Mouse (Mus musculus): ENCODE measurements around the gene Clcnka. TPM values are rescaled to one million over a fixed set of nuclear protein-coding genes. Genes with fewer than 3 reads are reported as not detected.
A peak's percentile ranks its signal among the peaks of the same experiment; 100 is the strongest.

Gene Clcnka
- polyA plus RNA-seq, 1 experiment from 2014 or later = 0.27 TPM

DNA sequence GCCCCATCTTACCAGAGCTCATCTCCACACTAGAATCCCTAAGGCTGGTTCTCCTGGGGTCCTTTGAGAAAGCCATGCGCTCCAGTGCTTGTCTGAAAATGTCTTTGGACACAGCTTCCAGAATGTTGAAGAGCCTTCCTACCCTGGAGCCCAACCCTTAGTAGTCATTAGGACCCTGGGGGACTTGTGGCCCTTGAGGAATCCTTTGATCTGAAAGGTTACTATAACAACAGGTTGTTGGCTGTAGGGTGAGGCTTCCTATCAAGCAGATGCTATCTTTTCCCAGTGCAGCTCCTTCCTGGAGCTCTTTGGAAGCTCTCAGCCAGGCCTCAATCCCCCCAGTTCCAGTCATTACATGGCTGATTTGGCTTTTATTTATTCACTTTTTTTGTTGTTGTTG is 37.5 kb upstream of the Clcnka start, which contains the start of gene Srarp:
TSS of gene Srarp (minus strand) at position 132 of the 400 bp plus-strand sequence.
- Histone ChIP-seq H3K27ac (replicated peaks; ENCODE audit: low read depth, low read length) (no peak within 1 kb of the TSS), H3K27me3 (ENCODE audit: control insufficient read depth, insufficient read depth, low read length) (no peaks in the 10 kb centered on the region), H3K4me1 (ENCODE audit: control insufficient read depth, insufficient read depth, low read length) (no peaks in the 10 kb centered on the region), H3K36me3 (replicated peaks; ENCODE audit: control insufficient read depth, insufficient read depth, low read depth, low read length) (no peaks in the 10 kb centered on the region), H3K4me3 (ENCODE audit: low read depth, low read length) (no peak within 1 kb of the TSS), H3K4me2 (ENCODE audit: low read depth, low read length) (no peak within 1 kb of the TSS), H3K9me3 (replicated peaks; ENCODE audit: control insufficient read depth, low read length) (no peaks in the 10 kb centered on the region), H3K9ac (replicated peaks; ENCODE audit: low read length) (no peak within 1 kb of the TSS)
- 85% methylated on average over 1 of the region's 1 CpGs for WGBS
- ATAC-seq (replicated peaks; ENCODE audit: insufficient number of reproducible peaks, low FRiP score, low TSS enrichment, low read depth) (no peak), DNase-seq (ENCODE audit: low spot score) (no peak)

GRCm38 (mm10) chr4:141433191-141433590 is 34.7 kb upstream of the Clcnka start:
- no peak overlapping the region for H3K4me2 ChIP-seq (ENCODE audit: low read depth, low read length)
- no peak overlapping the region for H3K27ac ChIP-seq (replicated peaks; ENCODE audit: low read depth, low read length)
- no peak for DNase-seq (ENCODE audit: low spot score)
- WGBS = 85% methylated on average over 18 of the region's 18 CpGs
- no peaks in the 10 kb centered on the region for H3K9me3 ChIP-seq (replicated peaks; ENCODE audit: control insufficient read depth, low read length)
- no peaks in the 10 kb centered on the region for H3K27me3 ChIP-seq (ENCODE audit: control insufficient read depth, insufficient read depth, low read length)
- no peaks in the 10 kb centered on the region for H3K4me1 ChIP-seq (ENCODE audit: control insufficient read depth, insufficient read depth, low read length)
- no peaks in the 10 kb centered on the region for H3K36me3 ChIP-seq (replicated peaks; ENCODE audit: control insufficient read depth, insufficient read depth, low read depth, low read length)
- ATAC-seq (replicated peaks; ENCODE audit: insufficient number of reproducible peaks, low FRiP score, low TSS enrichment, low read depth) = no peak
- H3K4me3 ChIP-seq (ENCODE audit: low read depth, low read length) = no peak overlapping the region
- H3K9ac ChIP-seq (replicated peaks; ENCODE audit: low read length) = no peak overlapping the region

DNA sequence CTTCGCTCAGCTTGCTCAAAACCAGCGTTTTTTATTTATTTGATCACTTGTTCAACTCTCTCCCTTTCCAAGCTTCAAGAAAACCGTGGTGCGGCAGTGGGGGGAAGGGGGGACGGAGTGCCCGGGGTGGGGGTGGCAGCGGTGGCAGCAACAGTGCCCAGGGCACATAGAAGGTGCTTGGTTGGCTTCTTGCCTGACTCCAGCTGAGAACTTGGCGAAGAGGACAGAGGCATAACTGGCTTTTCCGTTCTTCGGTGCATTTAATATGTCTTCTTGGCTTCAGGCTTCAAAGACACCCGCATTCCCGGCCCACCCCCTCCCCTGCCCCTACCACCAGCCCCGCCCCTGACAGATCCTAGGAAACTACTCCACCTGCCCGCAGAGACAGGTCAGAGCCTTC is 34.1 kb upstream of the Clcnka start:
- no peak overlapping the region for H3K4me2 ChIP-seq (ENCODE audit: low read depth, low read length)
- H3K27ac ChIP-seq (replicated peaks; ENCODE audit: low read depth, low read length) = no peak overlapping the region
- H3K36me3 ChIP-seq (replicated peaks; ENCODE audit: control insufficient read depth, insufficient read depth, low read depth, low read length) = no peaks in the 10 kb centered on the region
- H3K4me3 ChIP-seq (ENCODE audit: low read depth, low read length) = no peak overlapping the region
- H3K4me1 ChIP-seq (ENCODE audit: control insufficient read depth, insufficient read depth, low read length) = no peaks in the 10 kb centered on the region
- H3K9ac ChIP-seq (replicated peaks; ENCODE audit: low read length) = no peak overlapping the region
- 68% methylated on average over 14 of the region's 14 CpGs for WGBS
- DNase-seq (ENCODE audit: low spot score) (no peak), ATAC-seq (replicated peaks; ENCODE audit: insufficient number of reproducible peaks, low FRiP score, low TSS enrichment, low read depth) (no peak)
- no peaks in the 10 kb centered on the region for H3K9me3 ChIP-seq (replicated peaks; ENCODE audit: control insufficient read depth, low read length)
- H3K27me3 ChIP-seq (ENCODE audit: control insufficient read depth, insufficient read depth, low read length) = no peaks in the 10 kb centered on the region

- Histone ChIP-seq H3K9ac (replicated peaks; ENCODE audit: low read length) (no peak overlapping the region), H3K4me1 (ENCODE audit: control insufficient read depth, insufficient read depth, low read length) (0 out of 2 replicates have a peak, but pooled peaks cover under 1% of the 10 kb centered on the region), H3K27ac (replicated peaks; ENCODE audit: low read depth, low read length) (no peak overlapping the region), H3K4me3 (ENCODE audit: low read depth, low read length) (no peak overlapping the region), H3K36me3 (replicated peaks; ENCODE audit: control insufficient read depth, insufficient read depth, low read depth, low read length) (no peaks in the 10 kb centered on the region), H3K4me2 (ENCODE audit: low read depth, low read length) (no peak overlapping the region), H3K9me3 (replicated peaks; ENCODE audit: control insufficient read depth, low read length) (no peaks in the 10 kb centered on the region), H3K27me3 (ENCODE audit: control insufficient read depth, insufficient read depth, low read length) (no peaks in the 10 kb centered on the region)
- ATAC-seq (replicated peaks; ENCODE audit: insufficient number of reproducible peaks, low FRiP score, low TSS enrichment, low read depth) (no peak), DNase-seq (ENCODE audit: low spot score) (peak; percentile 68)
- 40% methylated on average over 9 of the region's 9 CpGs for WGBS
These were observed 32.5 kb upstream of the Clcnka start for GRCm38 (mm10) chr4:141430997-141431396.

GRCm38 (mm10) chr4:141429847-141430246 is 31.3 kb upstream of the Clcnka start:
- H3K4me1 ChIP-seq (ENCODE audit: control insufficient read depth, insufficient read depth, low read length) = peaks cover 2% of the 10 kb centered on the region; the same call in 1 of the 2 replicates
- H3K27me3 ChIP-seq (ENCODE audit: control insufficient read depth, insufficient read depth, low read length) = peaks cover 3% of the 10 kb centered on the region; the same call in 1 of the 2 replicates
- H3K27ac ChIP-seq (replicated peaks; ENCODE audit: low read depth, low read length) = no peak overlapping the region
- H3K9ac ChIP-seq (replicated peaks; ENCODE audit: low read length) = no peak overlapping the region
- no peak overlapping the region for H3K4me2 ChIP-seq (ENCODE audit: low read depth, low read length)
- no peak for ATAC-seq (replicated peaks; ENCODE audit: insufficient number of reproducible peaks, low FRiP score, low TSS enrichment, low read depth)
- WGBS = 51% methylated on average over 9 of the region's 9 CpGs
- no peaks in the 10 kb centered on the region for H3K9me3 ChIP-seq (replicated peaks; ENCODE audit: control insufficient read depth, low read length)
- peak; percentile 40 for DNase-seq (ENCODE audit: low spot score)
- no peak overlapping the region for H3K4me3 ChIP-seq (ENCODE audit: low read depth, low read length)
- no peaks in the 10 kb centered on the region for H3K36me3 ChIP-seq (replicated peaks; ENCODE audit: control insufficient read depth, insufficient read depth, low read depth, low read length)

DNA sequence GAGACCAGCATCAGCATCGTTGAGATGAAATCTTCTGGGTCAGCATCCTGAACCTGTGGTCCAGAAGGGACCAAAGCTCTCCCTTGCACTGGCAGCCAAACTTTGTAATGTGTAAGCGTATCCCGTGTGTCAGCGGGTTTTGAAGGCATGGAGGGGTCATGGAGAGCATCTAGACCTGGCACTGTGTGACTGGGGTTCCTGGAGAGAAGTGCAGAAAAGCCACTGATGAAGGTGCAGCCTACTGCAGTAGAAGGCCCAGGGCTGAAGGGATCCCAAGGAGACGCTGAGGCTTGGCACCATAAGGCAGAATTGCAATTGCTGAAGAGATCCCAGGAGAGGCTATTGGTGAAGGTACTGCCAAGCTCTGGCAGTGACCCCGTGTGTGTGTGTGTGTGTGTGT is 30.9 kb upstream of the Clcnka start:
- ATAC-seq (replicated peaks; ENCODE audit: insufficient number of reproducible peaks, low FRiP score, low TSS enrichment, low read depth) (no peak), DNase-seq (ENCODE audit: low spot score) (no peak)
- WGBS = 83% methylated on average over 6 of the region's 6 CpGs
- H3K4me1 ChIP-seq (ENCODE audit: control insufficient read depth, insufficient read depth, low read length) = peaks cover 2% of the 10 kb centered on the region; the same call in 1 of the 2 replicates
- H3K27me3 ChIP-seq (ENCODE audit: control insufficient read depth, insufficient read depth, low read length) = peaks cover 3% of the 10 kb centered on the region; the same call in 1 of the 2 replicates
- H3K27ac ChIP-seq (replicated peaks; ENCODE audit: low read depth, low read length) = no peak overlapping the region
- H3K36me3 ChIP-seq (replicated peaks; ENCODE audit: control insufficient read depth, insufficient read depth, low read depth, low read length) = no peaks in the 10 kb centered on the region
- no peaks in the 10 kb centered on the region for H3K9me3 ChIP-seq (replicated peaks; ENCODE audit: control insufficient read depth, low read length)
- H3K4me2 ChIP-seq (ENCODE audit: low read depth, low read length) = no peak overlapping the region
- H3K4me3 ChIP-seq (ENCODE audit: low read depth, low read length) = no peak overlapping the region
- no peak overlapping the region for H3K9ac ChIP-seq (replicated peaks; ENCODE audit: low read length)

DNA sequence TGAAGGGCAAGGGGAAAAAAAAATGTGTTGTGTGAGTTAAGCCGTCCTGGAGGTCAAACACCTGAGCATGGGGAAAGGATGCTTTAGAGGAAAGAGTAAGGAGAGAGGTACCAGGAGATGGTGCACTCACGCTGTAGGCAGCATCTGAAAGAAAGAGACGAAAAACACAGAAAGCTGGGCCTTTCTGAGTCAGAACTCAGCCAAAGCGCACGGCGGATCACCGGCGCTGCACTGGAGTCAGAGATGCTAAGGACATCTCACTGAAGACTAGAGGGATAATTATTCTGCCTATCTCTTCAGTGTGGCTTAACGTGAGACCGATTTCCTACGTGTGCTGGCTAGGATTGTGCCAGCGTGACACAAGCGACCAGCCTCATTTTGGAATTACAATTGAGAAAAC is 29.4 kb upstream of the Clcnka start:
- no peak overlapping the region for H3K9ac ChIP-seq (replicated peaks; ENCODE audit: low read length)
- ATAC-seq (replicated peaks; ENCODE audit: insufficient number of reproducible peaks, low FRiP score, low TSS enrichment, low read depth) (no peak), DNase-seq (ENCODE audit: low spot score) (no peak)
- peaks cover 2% of the 10 kb centered on the region; the same call in 1 of the 2 replicates for H3K4me1 ChIP-seq (ENCODE audit: control insufficient read depth, insufficient read depth, low read length)
- no peak overlapping the region for H3K27ac ChIP-seq (replicated peaks; ENCODE audit: low read depth, low read length)
- H3K36me3 ChIP-seq (replicated peaks; ENCODE audit: control insufficient read depth, insufficient read depth, low read depth, low read length) = no peaks in the 10 kb centered on the region
- WGBS = 87% methylated on average over 13 of the region's 13 CpGs
- no peak overlapping the region for H3K4me3 ChIP-seq (ENCODE audit: low read depth, low read length)
- no peaks in the 10 kb centered on the region for H3K9me3 ChIP-seq (replicated peaks; ENCODE audit: control insufficient read depth, low read length)
- H3K27me3 ChIP-seq (ENCODE audit: control insufficient read depth, insufficient read depth, low read length) = peaks cover 3% of the 10 kb centered on the region; the same call in 1 of the 2 replicates
- no peak overlapping the region for H3K4me2 ChIP-seq (ENCODE audit: low read depth, low read length)

DNA sequence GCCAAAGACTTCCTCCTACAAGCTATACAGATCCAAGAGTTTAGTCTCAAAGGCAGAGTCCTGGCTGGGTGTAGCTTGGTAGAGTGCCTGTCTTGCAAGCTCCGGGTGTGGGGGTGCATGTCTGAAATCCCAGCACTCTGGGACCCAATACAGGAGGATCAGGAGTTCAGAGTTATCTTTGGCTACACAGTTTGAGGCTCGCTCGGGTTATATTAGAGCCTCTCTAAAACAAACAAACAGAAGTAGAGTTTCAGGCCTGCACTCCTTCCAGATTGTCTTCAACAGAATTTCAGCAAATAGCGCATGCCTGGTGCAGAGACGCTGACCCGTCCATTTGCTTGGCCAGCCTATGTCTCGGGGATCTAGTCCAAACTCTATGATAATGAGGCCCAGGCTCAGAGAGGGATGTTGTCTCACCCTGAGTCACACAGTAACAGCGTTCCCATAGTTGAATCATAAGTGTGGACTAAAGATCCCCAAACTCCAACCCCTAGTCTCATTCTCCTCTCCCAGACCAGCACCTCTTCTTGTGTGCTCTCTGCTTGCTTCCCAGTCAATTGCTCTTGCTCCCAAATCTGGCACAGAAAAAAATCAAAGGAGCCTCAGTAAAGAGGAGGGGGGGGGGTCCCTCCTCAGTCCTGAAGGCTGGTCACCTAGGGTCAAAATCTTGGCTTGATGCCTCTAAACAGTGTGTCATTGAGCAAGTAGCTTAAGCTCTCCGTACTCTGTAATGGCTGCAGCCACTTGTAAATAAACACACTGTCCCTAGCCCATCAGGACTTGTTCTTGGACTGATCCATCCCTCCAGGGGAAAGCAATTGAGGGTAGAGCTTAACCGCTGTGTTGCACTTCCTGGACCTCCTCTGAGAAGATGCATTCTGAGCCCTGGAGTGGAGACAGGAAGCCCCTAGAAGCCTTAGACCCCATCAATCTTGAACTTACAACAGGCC is 28.5 kb upstream of the Clcnka start:
- Histone ChIP-seq H3K9me3 (replicated peaks; ENCODE audit: control insufficient read depth, low read length) (no peaks in the 10 kb centered on the region), H3K4me2 (ENCODE audit: low read depth, low read length) (no peak overlapping the region), H3K4me1 (ENCODE audit: control insufficient read depth, insufficient read depth, low read length) (peaks cover 2% of the 10 kb centered on the region; the same call in 1 of the 2 replicates), H3K27ac (replicated peaks; ENCODE audit: low read depth, low read length) (no peak overlapping the region), H3K27me3 (ENCODE audit: control insufficient read depth, insufficient read depth, low read length) (peaks cover 3% of the 10 kb centered on the region; the same call in 1 of the 2 replicates), H3K36me3 (replicated peaks; ENCODE audit: control insufficient read depth, insufficient read depth, low read depth, low read length) (no peaks in the 10 kb centered on the region), H3K4me3 (ENCODE audit: low read depth, low read length) (no peak overlapping the region), H3K9ac (replicated peaks; ENCODE audit: low read length) (no peak overlapping the region)
- no peak for DNase-seq (ENCODE audit: low spot score)
- 62% methylated on average over 10 of the region's 10 CpGs for WGBS
- ATAC-seq (replicated peaks; ENCODE audit: insufficient number of reproducible peaks, low FRiP score, low TSS enrichment, low read depth) = no peak
